Mouse (Mus musculus) megakaryocyte, embryonic 14.5 days (primary cell): ENCODE results near the gene Gm13283. TPM values are rescaled to one million over a fixed set of nuclear protein-coding genes. Genes with fewer than 3 reads are reported as not detected.
"Not testable (repeated sequence)": the region's sequence is repeated elsewhere in the genome, so short reads cannot be mapped to it uniquely, and the experiment has no call there.

Experiments
- H3K27me3 ChIP-seq: replicated peaks from 2 replicates; pipeline ENCODE3; 2012; ENCODE audit warnings: inconsistent platforms
- H3K36me3 ChIP-seq: replicated peaks from 2 replicates; pipeline ENCODE3; 2012; ENCODE audit warnings: low read length, inconsistent platforms, mixed read lengths
- H3K4me1 ChIP-seq: 2 replicates; pipeline ENCODE4 v1.6.1; 2012; ENCODE audit warnings: inconsistent platforms
- H3K4me3 ChIP-seq: replicated peaks from 2 replicates; pipeline ENCODE3; 2012; ENCODE audit warnings: moderate library complexity, mild to moderate bottlenecking, inconsistent platforms
- H3K9me3 ChIP-seq: 2 replicates; pipeline ENCODE4 v1.6.1; 2012; ENCODE audit warnings: inconsistent platforms
- FLI1 ChIP-seq: IDR thresholded peaks from 2 replicates; pipeline ENCODE4 v1.6.1; 2012; ENCODE audit warnings: low read length, inconsistent platforms, mixed read lengths
- GATA1 ChIP-seq: IDR thresholded peaks from 3 replicates; pipeline ENCODE4 v1.6.1; 2012; ENCODE audit warnings: mixed read lengths, low read length, inconsistent platforms, borderline replicate concordance
- polyA plus RNA-seq: library from polyadenylated mRNA; stranded (reverse); fragments of >175 nt; gene quantifications from 2 replicates; pipeline ENCODE4 v1.2.3, GENCODE M21; 2012; ENCODE audit warnings: low replicate concordance; ENCODE audit not compliant: insufficient read depth

Gene Gm13283
- polyA plus RNA-seq, 1 experiment = not detected

GRCm38 (mm10) chr4:88741426-88741825 lies 18.5 kb upstream of the Gm13283 start:
- Histone ChIP-seq H3K27me3 (peaks cover under 1% of the 10 kb centered on the region), H3K9me3 (no peaks in the 10 kb centered on the region), H3K4me3 (no peak overlapping the region), H3K4me1 (peaks cover 19% of the 10 kb centered on the region), H3K36me3 (no peaks in the 10 kb centered on the region)
- TF ChIP-seq GATA1 (no peak), FLI1 (no peak)

- peaks cover 2% of the 10 kb centered on the region for H3K27me3 ChIP-seq
- TF ChIP-seq GATA1 = no peak
Observed at GRCm38 (mm10) chr4:88742771-88743371, 17.0 kb upstream of the Gm13283 start.

GRCm38 (mm10) chr4:88744207-88744606 lies 15.7 kb upstream of the Gm13283 start:
- Histone ChIP-seq H3K9me3 (no peaks in the 10 kb centered on the region), H3K27me3 (peaks cover 5% of the 10 kb centered on the region), H3K36me3 (no peaks in the 10 kb centered on the region), H3K4me1 (peaks cover 16% of the 10 kb centered on the region), H3K4me3 (no peak overlapping the region)
- no peak for TF ChIP-seq GATA1
- no peak for TF ChIP-seq FLI1

More at GRCm38 (mm10) chr4:88742771-88743371, 17.0 kb upstream of the Gm13283 start:
- Histone ChIP-seq H3K9me3 (no peaks in the 10 kb centered on the region), H3K4me1 (peaks cover 19% of the 10 kb centered on the region), H3K4me3 (peak overlapping the region; percentile 12), H3K36me3 (no peaks in the 10 kb centered on the region)

GRCm38 (mm10) chr4:88749926-88750325 lies 10.0 kb upstream of the Gm13283 start:
- peaks cover 5% of the 10 kb centered on the region for H3K27me3 ChIP-seq
- H3K9me3 ChIP-seq = no peaks in the 10 kb centered on the region
- H3K36me3 ChIP-seq = no peaks in the 10 kb centered on the region
- H3K4me3 ChIP-seq = no peak overlapping the region
- H3K4me1 ChIP-seq = no peaks in the 10 kb centered on the region
- TF ChIP-seq GATA1 (no peak), FLI1 (no peak)

- H3K4me3 ChIP-seq, H3K36me3 ChIP-seq, H3K27me3 ChIP-seq, H3K4me1 ChIP-seq, H3K9me3 ChIP-seq: not testable (repeated sequence)
Observed at GRCm38 (mm10) chr4:88754818-88755340, 5.0 kb upstream of the Gm13283 start, which contains the start of gene Gm13271. TSS of gene Gm13271 (plus strand) at chr4:88754868.

- not testable (repeated sequence) for H3K4me1 ChIP-seq, H3K36me3 ChIP-seq, H3K4me3 ChIP-seq, H3K9me3 ChIP-seq, H3K27me3 ChIP-seq
Observed at GRCm38 (mm10) chr4:88756581-88757513, 3.1 kb upstream of the Gm13283 start.

- H3K36me3 ChIP-seq, H3K4me1 ChIP-seq, H3K9me3 ChIP-seq, H3K27me3 ChIP-seq, H3K4me3 ChIP-seq: not testable (repeated sequence)
Observed at GRCm38 (mm10) chr4:88757628-88758031, 2.3 kb upstream of the Gm13283 start.

GRCm38 (mm10) chr4:88758751-88759150 lies 1.2 kb upstream of the Gm13283 start:
- H3K36me3 ChIP-seq, H3K4me1 ChIP-seq, H3K9me3 ChIP-seq, H3K4me3 ChIP-seq, H3K27me3 ChIP-seq: not testable (repeated sequence)

- not testable (repeated sequence) for H3K27me3 ChIP-seq, H3K9me3 ChIP-seq, H3K4me3 ChIP-seq
Observed at GRCm38 (mm10) chr4:88760431-88760830, 512 bp downstream of the Gm13283 start.

GRCm38 (mm10) chr4:88761776-88762175 lies 1.9 kb downstream of the Gm13283 start:
- H3K27me3 ChIP-seq, H3K9me3 ChIP-seq, H3K4me1 ChIP-seq, H3K36me3 ChIP-seq, H3K4me3 ChIP-seq: not testable (repeated sequence)

More at GRCm38 (mm10) chr4:88760431-88760830, 512 bp downstream of the Gm13283 start:
- not testable (repeated sequence) for H3K36me3 ChIP-seq, H3K4me1 ChIP-seq

- not testable (repeated sequence) for H3K4me3 ChIP-seq, H3K9me3 ChIP-seq, H3K27me3 ChIP-seq, H3K36me3 ChIP-seq, H3K4me1 ChIP-seq
Observed at GRCm38 (mm10) chr4:88762341-88762740, 2.4 kb downstream of the Gm13283 start.

- H3K27me3 ChIP-seq, H3K9me3 ChIP-seq, H3K36me3 ChIP-seq, H3K4me3 ChIP-seq, H3K4me1 ChIP-seq: not testable (repeated sequence)
Observed at GRCm38 (mm10) chr4:88763384-88764018, 3.6 kb downstream of the Gm13283 start.

- not testable (repeated sequence) for H3K4me3 ChIP-seq, H3K9me3 ChIP-seq, H3K27me3 ChIP-seq, H3K4me1 ChIP-seq, H3K36me3 ChIP-seq
Observed at GRCm38 (mm10) chr4:88773534-88773933, 13.6 kb downstream of the Gm13283 start, which contains the start of gene Gm13290. TSS of gene Gm13290 (plus strand) at chr4:88773834.

- not testable (repeated sequence) for H3K27me3 ChIP-seq, H3K4me1 ChIP-seq, H3K9me3 ChIP-seq, H3K4me3 ChIP-seq, H3K36me3 ChIP-seq
Observed at GRCm38 (mm10) chr4:88776622-88777021, 16.7 kb downstream of the Gm13283 start, which contains the start of gene Gm13289. TSS of gene Gm13289 (plus strand) at chr4:88776922.

GRCm38 (mm10) chr4:88779550-88779949 lies 19.6 kb downstream of the Gm13283 start, which contains the start of gene Gm13272:
TSS of gene Gm13272 (plus strand) at chr4:88779850.
- H3K36me3 ChIP-seq, H3K9me3 ChIP-seq, H3K4me3 ChIP-seq, H3K4me1 ChIP-seq, H3K27me3 ChIP-seq: not testable (repeated sequence)
